Mouse (Mus musculus) heart, embryonic 14.5 days (tissue): ENCODE data around the gene Tex21. TPM values are rescaled to one million over a fixed set of nuclear protein-coding genes. Genes with fewer than 3 reads are reported as not detected.

ENCODE experiments used
- ATAC-seq: fragments of 200-750 bp; cut with Nextera tagmentation; 2 replicates; pipeline ENCODE4 v1.8.0; 2017; ENCODE audit warnings: low read depth, moderate TSS enrichment; ENCODE audit not compliant: insufficient number of reproducible peaks, insufficient read depth, low FRiP score
- H3K27ac ChIP-seq, 2 experiments: fragments of 200-500 bp in 1 of 2; fragments of 300-500 bp in 1 of 2; sonication (generic) in 1 of 2; replicated peaks in 1 of 2; 2 replicates each; pipeline ENCODE4 v1.5.1; 2012 to 2014; ENCODE audit warnings: low read depth in 2 of 2, low read length in 2 of 2, control low read depth in 1 of 2, mild to moderate bottlenecking in 1 of 2, mixed read lengths in 1 of 2; ENCODE audit not compliant: control insufficient read depth in 1 of 2, insufficient read depth in 1 of 2
- H3K27me3 ChIP-seq: fragments of 300-500 bp; sonication (generic); 2 replicates; pipeline ENCODE4 v1.6.1; 2014; ENCODE audit warnings: mild to moderate bottlenecking, low read length, control low read depth; ENCODE audit not compliant: control insufficient read depth, insufficient read depth
- H3K36me3 ChIP-seq: fragments of 300-500 bp; sonication (generic); 2 replicates; pipeline ENCODE4 v1.6.1; 2014; ENCODE audit warnings: mild to moderate bottlenecking, control low read depth, low read length, mixed read lengths; ENCODE audit not compliant: control insufficient read depth, insufficient read depth
- H3K4me1 ChIP-seq, 2 experiments: fragments of 200-500 bp in 1 of 2; fragments of 300-500 bp in 1 of 2; sonication (generic) in 1 of 2; 2 replicates each; pipeline ENCODE4 v1.6.1; 2012 to 2014; ENCODE audit warnings: low read length in 2 of 2, control low read depth in 1 of 2, mixed read lengths in 1 of 2; ENCODE audit not compliant: control insufficient read depth in 2 of 2, insufficient read depth in 2 of 2
- H3K4me2 ChIP-seq: fragments of 300-500 bp; sonication (generic); 2 replicates; pipeline ENCODE4 v1.6.1; 2014; ENCODE audit warnings: mild to moderate bottlenecking, low read length
- H3K4me3 ChIP-seq, 2 experiments: fragments of 200-500 bp in 1 of 2; fragments of 300-500 bp in 1 of 2; sonication (generic) in 1 of 2; 2 replicates each; pipeline ENCODE4 v1.5.1; 2012 to 2014; ENCODE audit warnings: low read length in 2 of 2, mild to moderate bottlenecking in 2 of 2, control low read depth in 1 of 2, low read depth in 1 of 2, moderate library complexity in 1 of 2; ENCODE audit not compliant: control insufficient read depth in 1 of 2, insufficient read depth in 1 of 2
- H3K9ac ChIP-seq: fragments of 300-500 bp; sonication (generic); 2 replicates; pipeline ENCODE4 v1.6.1; 2014; ENCODE audit warnings: mild to moderate bottlenecking, low read length
- H3K9me3 ChIP-seq: fragments of 300-500 bp; sonication (generic); 2 replicates; pipeline ENCODE4 v1.6.1; 2016; ENCODE audit warnings: low read length, control low read depth; ENCODE audit not compliant: control insufficient read depth
- WGBS: fragments of 180-500 bp; shearing (Covaris S2); extraction: QIAGEN DNeasy Blood & Tissue Kit; methylation state at CpG from one replicate; pipeline ENCODE4 v1.1.7; 2014; 5-methylcytosine and 5-hydroxymethylcytosine counted together
- polyA plus RNA-seq: library from polyadenylated mRNA; unstranded; fragments of >200 nt; fragmentation: Nextera tagmentation; extraction: Ambion mirVana; gene quantifications from 2 replicates; pipeline ENCODE4 v1.2.1, GENCODE M21; 2014

Gene Tex21
- polyA plus RNA-seq, 1 experiment from 2014 or later, result 0.22 TPM

GRCm38 (mm10) chr12:76268686-76269085, 22.1 kb upstream of the Tex21 start:
- Histone ChIP-seq H3K36me3 (peaks cover 16% of the 10 kb centered on the region), H3K27ac (no peak overlapping the region), H3K4me1 (peaks cover 0 to 3% of the 10 kb centered on the region in 2 experiments; a peak in 2 of 4 replicates), H3K27me3 (no peaks in the 10 kb centered on the region), H3K4me3 (no peak overlapping the region), H3K4me2 (no peak overlapping the region), H3K9ac (no peak overlapping the region), H3K9me3 (no peaks in the 10 kb centered on the region)
- WGBS, result 63% methylated on average over 10 of the region's 10 CpGs
- no peak for ATAC-seq

- H3K4me1 ChIP-seq, result peaks cover 0 to 9% of the 10 kb centered on the region in 2 experiments; a peak in 3 of 4 replicates
- no peak for ATAC-seq
- peaks cover 9% of the 10 kb centered on the region for H3K36me3 ChIP-seq
Measured at GRCm38 (mm10) chr12:76266875-76267274, 20.3 kb upstream of the Tex21 start.

GRCm38 (mm10) chr12:76265001-76265400, 18.5 kb upstream of the Tex21 start:
- Histone ChIP-seq H3K4me3 (no peak overlapping the region), H3K9me3 (no peaks in the 10 kb centered on the region), H3K27ac (no peak overlapping the region), H3K27me3 (no peaks in the 10 kb centered on the region), H3K36me3 (no peaks in the 10 kb centered on the region), H3K9ac (no peak overlapping the region), H3K4me2 (no peak overlapping the region), H3K4me1 (peaks cover 0 to 9% of the 10 kb centered on the region in 2 experiments; a peak in 3 of 4 replicates)
- ATAC-seq, result no peak
- WGBS, result 72% methylated on average over 6 of the region's 6 CpGs

More at GRCm38 (mm10) chr12:76266875-76267274, 20.3 kb upstream of the Tex21 start:
- H3K4me3 ChIP-seq, result no peak overlapping the region
- H3K4me2 ChIP-seq, result no peak overlapping the region
- H3K9ac ChIP-seq, result no peak overlapping the region
- no peaks in the 10 kb centered on the region for H3K9me3 ChIP-seq
- 65% methylated on average over 9 of the region's 9 CpGs for WGBS
- no peak overlapping the region for H3K27ac ChIP-seq
- no peaks in the 10 kb centered on the region for H3K27me3 ChIP-seq

- 80% methylated on average over 9 of the region's 9 CpGs for WGBS
- Histone ChIP-seq H3K4me1 (peaks cover 0 to 9% of the 10 kb centered on the region in 2 experiments; a peak in 3 of 4 replicates), H3K27me3 (no peaks in the 10 kb centered on the region), H3K36me3 (no peaks in the 10 kb centered on the region), H3K4me3 (no peak overlapping the region), H3K27ac (no peak overlapping the region), H3K4me2 (no peak overlapping the region), H3K9me3 (no peaks in the 10 kb centered on the region), H3K9ac (no peak overlapping the region)
- ATAC-seq, result no peak
Measured at GRCm38 (mm10) chr12:76264325-76264965, 17.9 kb upstream of the Tex21 start.

- no peaks in the 10 kb centered on the region for H3K36me3 ChIP-seq
- H3K27ac ChIP-seq, result no peak overlapping the region
- no peak for ATAC-seq
- H3K4me1 ChIP-seq, result peaks cover 0 to 9% of the 10 kb centered on the region in 2 experiments; a peak in 3 of 4 replicates
- H3K4me2 ChIP-seq, result no peak overlapping the region
- H3K9me3 ChIP-seq, result no peaks in the 10 kb centered on the region
- H3K27me3 ChIP-seq, result no peaks in the 10 kb centered on the region
- H3K4me3 ChIP-seq, result no peak overlapping the region
- WGBS, result 82% methylated on average over 1 of the region's 1 CpGs
- H3K9ac ChIP-seq, result no peak overlapping the region
Measured at GRCm38 (mm10) chr12:76263876-76264275, 17.3 kb upstream of the Tex21 start.

GRCm38 (mm10) chr12:76262918-76263317, 16.4 kb upstream of the Tex21 start:
- no peak overlapping the region for H3K4me2 ChIP-seq
- no peaks in the 10 kb centered on the region for H3K36me3 ChIP-seq
- ATAC-seq, result no peak
- no peaks in the 10 kb centered on the region for H3K9me3 ChIP-seq
- H3K4me1 ChIP-seq, result peaks cover 0 to 9% of the 10 kb centered on the region in 2 experiments; a peak in 3 of 4 replicates
- 89% methylated on average over 4 of the region's 4 CpGs for WGBS
- no peak overlapping the region for H3K27ac ChIP-seq
- H3K27me3 ChIP-seq, result no peaks in the 10 kb centered on the region
- no peak overlapping the region for H3K9ac ChIP-seq
- H3K4me3 ChIP-seq, result no peak overlapping the region

- Histone ChIP-seq H3K4me3 (no peak overlapping the region), H3K36me3 (no peaks in the 10 kb centered on the region), H3K27ac (no peak overlapping the region), H3K4me2 (no peak overlapping the region), H3K4me1 (peaks cover 0 to 10% of the 10 kb centered on the region in 2 experiments; a peak in 3 of 4 replicates), H3K9ac (no peak overlapping the region), H3K27me3 (no peaks in the 10 kb centered on the region), H3K9me3 (no peaks in the 10 kb centered on the region)
- ATAC-seq, result no peak
- 81% methylated on average over 4 of the region's 4 CpGs for WGBS
Measured at GRCm38 (mm10) chr12:76261556-76261955, 15.0 kb upstream of the Tex21 start.

- Histone ChIP-seq H3K4me3 (no peak overlapping the region), H3K36me3 (no peaks in the 10 kb centered on the region), H3K27ac (no peak overlapping the region), H3K9ac (no peak overlapping the region), H3K4me2 (no peak overlapping the region), H3K27me3 (no peaks in the 10 kb centered on the region), H3K9me3 (no peaks in the 10 kb centered on the region), H3K4me1 (peaks cover 0 to 18% of the 10 kb centered on the region in 2 experiments; a peak in 3 of 4 replicates)
- 85% methylated on average over 3 of the region's 3 CpGs for WGBS
- no peak for ATAC-seq
Measured at GRCm38 (mm10) chr12:76260673-76261072, 14.1 kb upstream of the Tex21 start.
